Mouse (Mus musculus): ENCODE measurements around the gene Dmgdh. TPM values are rescaled to one million over a fixed set of nuclear protein-coding genes. Genes with fewer than 3 reads are reported as not detected.

Dmgdh gene
- polyA plus RNA-seq, 1 experiment from 2014 or later = not detected

GRCm38 (mm10) chr13:93787647-93788046, 113.4 kb downstream of the Dmgdh start:
- 79% methylated on average over 8 of the region's 8 CpGs for whole genome bisulfite sequencing
- no peaks in the 10 kb centered on the region for H3K36me3 ChIP-seq (ENCODE audit: control insufficient read depth, insufficient read depth, low read length)
- no peak overlapping the region for H3K9ac ChIP-seq (ENCODE audit: low read length)
- ATAC-seq (ENCODE audit: insufficient number of reproducible peaks, low FRiP score, low TSS enrichment, low read depth) = no peak
- H3K4me1 ChIP-seq (ENCODE audit: control insufficient read depth, insufficient read depth, low read length) = no peaks in the 10 kb centered on the region
- H3K4me3 ChIP-seq (ENCODE audit: low read depth, low read length) = no peak overlapping the region
- no peak overlapping the region for H3K27ac ChIP-seq (replicated peaks; ENCODE audit: low read depth, low read length)
- H3K27me3 ChIP-seq (ENCODE audit: control insufficient read depth, insufficient read depth, low read length) = no peaks in the 10 kb centered on the region
- DNase-seq (ENCODE audit: low spot score) = no peak
- no peaks in the 10 kb centered on the region for H3K9me3 ChIP-seq (ENCODE audit: control insufficient read depth, low read length)
- H3K4me2 ChIP-seq (ENCODE audit: low read depth, severe bottlenecking) = no peak overlapping the region

GRCm38 (mm10) chr13:93792945-93793642, 118.9 kb downstream of the Dmgdh start:
- 46% methylated on average over 11 of the region's 11 CpGs for WGBS
- DNase-seq (ENCODE audit: low spot score) (peak; percentile 68), ATAC-seq (ENCODE audit: insufficient number of reproducible peaks, low FRiP score, low TSS enrichment, low read depth) (peak; percentile 54; the same call in 1 of the 2 replicates)
- Histone ChIP-seq H3K4me1 (ENCODE audit: control insufficient read depth, insufficient read depth, low read length) (no peaks in the 10 kb centered on the region), H3K9ac (ENCODE audit: low read length) (no peak overlapping the region), H3K36me3 (ENCODE audit: control insufficient read depth, insufficient read depth, low read length) (no peaks in the 10 kb centered on the region), H3K27ac (replicated peaks; ENCODE audit: low read depth, low read length) (no peak overlapping the region), H3K27me3 (ENCODE audit: control insufficient read depth, insufficient read depth, low read length) (no peaks in the 10 kb centered on the region), H3K4me2 (ENCODE audit: low read depth, severe bottlenecking) (no peak overlapping the region), H3K4me3 (ENCODE audit: low read depth, low read length) (no peak overlapping the region), H3K9me3 (ENCODE audit: control insufficient read depth, low read length) (no peaks in the 10 kb centered on the region)

GRCm38 (mm10) chr13:93793643-93794182, 119.5 kb downstream of the Dmgdh start:
- no peaks in the 10 kb centered on the region for H3K9me3 ChIP-seq (ENCODE audit: control insufficient read depth, low read length)
- H3K4me2 ChIP-seq (ENCODE audit: low read depth, severe bottlenecking) = no peak overlapping the region
- H3K9ac ChIP-seq (ENCODE audit: low read length) = no peak overlapping the region
- DNase-seq (ENCODE audit: low spot score) (peak; percentile 20), ATAC-seq (ENCODE audit: insufficient number of reproducible peaks, low FRiP score, low TSS enrichment, low read depth) (no peak)
- no peaks in the 10 kb centered on the region for H3K36me3 ChIP-seq (ENCODE audit: control insufficient read depth, insufficient read depth, low read length)
- 76% methylated on average over 10 of the region's 10 CpGs for WGBS
- no peak overlapping the region for H3K27ac ChIP-seq (replicated peaks; ENCODE audit: low read depth, low read length)
- no peaks in the 10 kb centered on the region for H3K27me3 ChIP-seq (ENCODE audit: control insufficient read depth, insufficient read depth, low read length)
- no peaks in the 10 kb centered on the region for H3K4me1 ChIP-seq (ENCODE audit: control insufficient read depth, insufficient read depth, low read length)
- no peak overlapping the region for H3K4me3 ChIP-seq (ENCODE audit: low read depth, low read length)

- Histone ChIP-seq H3K9ac (ENCODE audit: low read length) (no peak overlapping the region), H3K4me1 (ENCODE audit: control insufficient read depth, insufficient read depth, low read length) (no peaks in the 10 kb centered on the region), H3K4me2 (ENCODE audit: low read depth, severe bottlenecking) (no peak overlapping the region), H3K9me3 (ENCODE audit: control insufficient read depth, low read length) (no peaks in the 10 kb centered on the region), H3K4me3 (ENCODE audit: low read depth, low read length) (no peak overlapping the region), H3K27me3 (ENCODE audit: control insufficient read depth, insufficient read depth, low read length) (no peaks in the 10 kb centered on the region), H3K36me3 (ENCODE audit: control insufficient read depth, insufficient read depth, low read length) (no peaks in the 10 kb centered on the region), H3K27ac (replicated peaks; ENCODE audit: low read depth, low read length) (no peak overlapping the region)
- WGBS = 78% methylated on average over 5 of the region's 5 CpGs
- DNase-seq (ENCODE audit: low spot score) (no peak), ATAC-seq (ENCODE audit: insufficient number of reproducible peaks, low FRiP score, low TSS enrichment, low read depth) (no peak)
Measured at GRCm38 (mm10) chr13:93797011-93797600, 122.9 kb downstream of the Dmgdh start.

Small RNA genes lying within 50 kb of the gene (microRNA-seq; reads per million reads assigned to microRNA genes)
- not detected for gene Mir5624

Other genes with a start within 250 kb of the Dmgdh start
- gene Jmy, start 174.6 kb upstream of the Dmgdh start, polyA plus RNA-seq (2014; fragmentation: Nextera tagmentation; extraction: Ambion mirVana) = 4.2 TPM in 2 replicates
- gene Bhmt, start 36.5 kb upstream of the Dmgdh start, polyA plus RNA-seq (2014; fragmentation: Nextera tagmentation; extraction: Ambion mirVana) = 0.15 TPM in 1 of 2 replicates, not detected in the other
- 0.07 TPM in 1 of 2 replicates, not detected in the other for gene Bhmt2, start 131 bp upstream of the Dmgdh start, polyA plus RNA-seq (2014; fragmentation: Nextera tagmentation; extraction: Ambion mirVana)
- 10.2 and 12.0 TPM in 2 replicates for gene Arsb, start 97.2 kb downstream of the Dmgdh start, polyA plus RNA-seq (2014; fragmentation: Nextera tagmentation; extraction: Ambion mirVana)